Mouse (Mus musculus) heart, embryonic 10.5 days (tissue): ENCODE measurements around the gene Eif3c. TPM values are rescaled to one million over a fixed set of nuclear protein-coding genes. Genes with fewer than 3 reads are reported as not detected.

Experiments used
- DNase-seq: peaks from one replicate; pipeline ENCODE4 v3.0.0-alpha.2; 2017; ENCODE audit warnings: low spot score
- H3K27ac ChIP-seq: fragments of 300-500 bp; sonication (generic); 2 replicates; pipeline ENCODE4 v1.5.1; 2016; ENCODE audit warnings: mild to moderate bottlenecking
- H3K27me3 ChIP-seq: fragments of 300-500 bp; sonication (generic); 2 replicates; pipeline ENCODE4 v1.6.1; 2016; ENCODE audit warnings: mild to moderate bottlenecking; ENCODE audit not compliant: poor library complexity, insufficient read depth, severe bottlenecking
- H3K36me3 ChIP-seq: fragments of 300-500 bp; sonication (generic); 2 replicates; pipeline ENCODE4 v1.6.1; 2016; ENCODE audit warnings: mild to moderate bottlenecking, moderate library complexity
- H3K4me1 ChIP-seq: fragments of 300-500 bp; sonication (generic); 2 replicates; pipeline ENCODE4 v1.6.1; 2016; ENCODE audit warnings: mild to moderate bottlenecking
- H3K4me3 ChIP-seq: fragments of 300-500 bp; sonication (generic); 2 replicates; pipeline ENCODE4 v1.5.1; 2016; ENCODE audit warnings: mild to moderate bottlenecking, moderate library complexity
- H3K9me3 ChIP-seq: fragments of 300-500 bp; sonication (generic); 2 replicates; pipeline ENCODE4 v1.6.1; 2016; ENCODE audit warnings: mild to moderate bottlenecking, moderate library complexity
- WGBS: fragments of 180-500 bp; shearing (Covaris S2); methylation state at CpG from one replicate; pipeline ENCODE4 v1.1.7; 2016; 5-methylcytosine and 5-hydroxymethylcytosine counted together
- microRNA-seq: library from miRNA; unstranded; fragments of <30 nt; microRNA quantifications from one replicate; pipeline ENCODE4, GENCODE M21; 2017
- polyA plus RNA-seq: library from polyadenylated mRNA; unstranded; fragments of >200 nt; fragmentation: Nextera tagmentation; extraction: Ambion mirVana; gene quantifications from 2 replicates; pipeline ENCODE4 v1.2.1, GENCODE M21; 2016

The Eif3c gene
- polyA plus RNA-seq, 1 experiment from 2014 or later: 179 TPM

- H3K36me3 ChIP-seq: peaks cover 35% of the 10 kb centered on the region
- WGBS: under 1% methylated on average over 40 of the region's 40 CpGs
Measured at GRCm38 (mm10) chr7:126502751-126503150, 63.5 kb downstream of the Eif3c start.

GRCm38 (mm10) chr7:126502023-126502741, 64.0 kb downstream of the Eif3c start:
- H3K4me3 ChIP-seq: peak overlapping the region; percentile 100
- DNase-seq: peak; percentile 99
- WGBS: under 1% methylated on average over 53 of the region's 57 CpGs
- no peaks in the 10 kb centered on the region for H3K9me3 ChIP-seq
- H3K27ac ChIP-seq: peak overlapping the region; percentile 100
- peaks cover 41% of the 10 kb centered on the region for H3K36me3 ChIP-seq
- peaks cover 11% of the 10 kb centered on the region; the same call in 1 of the 2 replicates for H3K4me1 ChIP-seq
- no peaks in the 10 kb centered on the region for H3K27me3 ChIP-seq

More at GRCm38 (mm10) chr7:126502751-126503150, 63.5 kb downstream of the Eif3c start:
- Histone ChIP-seq H3K27me3 (no peaks in the 10 kb centered on the region), H3K4me3 (peak overlapping the region; percentile 100), H3K4me1 (peaks cover 11% of the 10 kb centered on the region; the same call in 1 of the 2 replicates), H3K27ac (peak overlapping the region; percentile 100), H3K9me3 (no peaks in the 10 kb centered on the region)
- peak; percentile 77 for DNase-seq

GRCm38 (mm10) chr7:126501684-126502022, 64.6 kb downstream of the Eif3c start:
- WGBS: 5% methylated on average over 9 of the region's 9 CpGs
- H3K9me3 ChIP-seq: no peaks in the 10 kb centered on the region
- H3K36me3 ChIP-seq: peaks cover 46% of the 10 kb centered on the region
- no peaks in the 10 kb centered on the region for H3K27me3 ChIP-seq
- H3K4me1 ChIP-seq: peaks cover 11% of the 10 kb centered on the region; the same call in 1 of the 2 replicates
- peak; percentile 75 for DNase-seq
- H3K4me3 ChIP-seq: peak overlapping the region; percentile 100
- peak overlapping the region; percentile 100 for H3K27ac ChIP-seq

- Histone ChIP-seq H3K27ac (no peak overlapping the region), H3K9me3 (no peaks in the 10 kb centered on the region), H3K4me1 (peaks cover 11% of the 10 kb centered on the region; the same call in 1 of the 2 replicates), H3K4me3 (no peak overlapping the region), H3K27me3 (no peaks in the 10 kb centered on the region), H3K36me3 (peaks cover 69% of the 10 kb centered on the region)
- no peak for DNase-seq
- 93% methylated on average over 7 of the region's 7 CpGs for WGBS
Measured at GRCm38 (mm10) chr7:126499416-126499815, 66.8 kb downstream of the Eif3c start.

- no peak overlapping the region for H3K4me3 ChIP-seq
- no peaks in the 10 kb centered on the region for H3K9me3 ChIP-seq
- H3K4me1 ChIP-seq: peaks cover 6% of the 10 kb centered on the region; the same call in 1 of the 2 replicates
- no peak for DNase-seq
- H3K27me3 ChIP-seq: no peaks in the 10 kb centered on the region
- peaks cover 83% of the 10 kb centered on the region for H3K36me3 ChIP-seq
- no peak overlapping the region for H3K27ac ChIP-seq
- 94% methylated on average over 12 of the region's 12 CpGs for WGBS
Measured at GRCm38 (mm10) chr7:126497966-126498365, 68.2 kb downstream of the Eif3c start.

- 90% methylated on average over 5 of the region's 5 CpGs for WGBS
- DNase-seq: no peak
- H3K4me3 ChIP-seq: no peak overlapping the region
- no peak overlapping the region for H3K27ac ChIP-seq
- H3K4me1 ChIP-seq: peaks cover 6% of the 10 kb centered on the region; the same call in 1 of the 2 replicates
- H3K36me3 ChIP-seq: peaks cover 97% of the 10 kb centered on the region
- H3K27me3 ChIP-seq: no peaks in the 10 kb centered on the region
- no peaks in the 10 kb centered on the region for H3K9me3 ChIP-seq
Measured at GRCm38 (mm10) chr7:126496475-126496874, 69.7 kb downstream of the Eif3c start.

Small RNA genes within 50 kb of the gene (microRNA-seq; reads per million reads assigned to microRNA genes)
- gene Mir7059: not detected

Other genes starting within 250 kb of the Eif3c start
- 4.3 and 6.3 TPM in 2 replicates for gene Lat, start 196.8 kb downstream of the Eif3c start, polyA plus RNA-seq
- gene Spns1, start 189.0 kb downstream of the Eif3c start, polyA plus RNA-seq: 58.2 and 58.9 TPM in 2 replicates
- gene Nfatc2ip, start 169.7 kb downstream of the Eif3c start, polyA plus RNA-seq: 1.5 and 1.6 TPM in 2 replicates
- gene Cd19, start 151.5 kb downstream of the Eif3c start, polyA plus RNA-seq: not detected in 2 replicates
- gene Rabep2, start 137.7 kb downstream of the Eif3c start, polyA plus RNA-seq: 25.5 and 25.8 TPM in 2 replicates
- gene Atp2a1, start 103.3 kb downstream of the Eif3c start, polyA plus RNA-seq: 6.8 and 9.5 TPM in 2 replicates
- 46.3 and 47.1 TPM in 2 replicates for gene Sh2b1, start 91.0 kb downstream of the Eif3c start, polyA plus RNA-seq
- 199 and 204 TPM in 2 replicates for gene Tufm, start 79.0 kb downstream of the Eif3c start, polyA plus RNA-seq
- gene Atxn2l, start 63.0 kb downstream of the Eif3c start, polyA plus RNA-seq: 43.6 and 52.3 TPM in 2 replicates
- 0.18 and 0.23 TPM in 2 replicates for gene Apobr, start 18.5 kb upstream of the Eif3c start, polyA plus RNA-seq
- 19.8 and 23.3 TPM in 2 replicates for gene Cln3, start 19.4 kb upstream of the Eif3c start, polyA plus RNA-seq
- gene Il27, start 28.5 kb upstream of the Eif3c start, polyA plus RNA-seq: not detected in 2 replicates
- 0.75 and 1.2 TPM in 2 replicates for gene Nupr1, start 64.5 kb upstream of the Eif3c start, polyA plus RNA-seq
- gene Sgf29, start 82.9 kb upstream of the Eif3c start, polyA plus RNA-seq: 36.6 and 44.3 TPM in 2 replicates
- 0.34 and 0.94 TPM in 2 replicates for gene Sult1a1, start 110.0 kb upstream of the Eif3c start, polyA plus RNA-seq
- 135 and 159 TPM in 2 replicates for gene Bola2, start 129.0 kb upstream of the Eif3c start, polyA plus RNA-seq
- gene Slx1b, start 129.4 kb upstream of the Eif3c start, polyA plus RNA-seq: 6.9 and 8.8 TPM in 2 replicates
- 10.0 and 21.7 TPM in 2 replicates for gene Coro1a, start 141.4 kb upstream of the Eif3c start, polyA plus RNA-seq
- 59.6 and 69.8 TPM in 2 replicates for gene Mapk3, start 193.2 kb upstream of the Eif3c start, polyA plus RNA-seq
- 1.3 and 1.5 TPM in 2 replicates for gene Gdpd3, start 199.9 kb upstream of the Eif3c start, polyA plus RNA-seq
- gene Ypel3, start 210.5 kb upstream of the Eif3c start, polyA plus RNA-seq: 43.4 and 66.0 TPM in 2 replicates
- 0.23 and 0.53 TPM in 2 replicates for gene Tbx6, start 215.1 kb upstream of the Eif3c start, polyA plus RNA-seq
- gene Ppp4c, start 226.1 kb upstream of the Eif3c start, polyA plus RNA-seq: 233 and 325 TPM in 2 replicates
- 0.06 and 0.38 TPM in 2 replicates for gene Fam57b, start 231.3 kb upstream of the Eif3c start, polyA plus RNA-seq